Mouse (Mus musculus): ENCODE measurements around the gene Rnf41.
A peak's percentile ranks its signal among the peaks of the same experiment; 100 is the strongest.

Gene Rnf41

DNA sequence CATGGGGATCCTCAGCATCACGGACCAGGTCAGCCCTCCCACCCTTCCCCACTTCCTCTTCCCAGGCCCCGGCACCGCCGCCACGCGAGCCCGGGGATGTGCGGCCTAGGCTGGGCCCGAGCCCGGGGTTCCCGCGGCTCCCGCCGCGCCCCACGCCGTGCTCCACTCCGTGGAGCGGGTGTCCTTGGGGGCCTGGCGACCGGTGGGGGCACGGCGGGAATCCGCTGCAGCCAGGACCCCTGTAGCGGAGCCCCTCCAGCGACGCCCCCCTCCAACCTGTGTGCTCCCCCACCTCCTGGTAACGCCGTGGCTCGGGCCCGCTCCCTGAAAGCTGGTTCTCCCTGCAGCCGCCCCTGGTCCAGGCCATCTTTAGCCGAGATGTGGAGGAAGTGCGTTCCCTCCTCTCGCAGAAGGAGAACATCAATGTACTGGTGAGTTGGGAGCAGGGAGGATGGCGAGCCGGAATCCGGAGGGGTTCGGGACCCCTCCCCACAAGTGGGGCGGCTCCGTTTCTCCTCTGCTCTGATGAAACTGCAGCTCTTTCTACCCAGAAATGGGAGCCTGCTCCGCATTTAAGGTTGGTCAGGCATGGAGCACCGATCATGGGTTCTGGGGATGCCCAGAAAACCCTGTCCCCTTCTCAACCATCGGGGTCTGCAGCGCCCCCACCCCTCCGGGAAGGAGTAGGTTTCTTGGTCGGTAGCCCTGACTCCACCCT, 34.1 kb upstream of the Rnf41 start:
- no peak for DNase-seq (ENCODE audit: low read depth, low spot score)
- Histone ChIP-seq H3K27me3 (ENCODE audit: control insufficient read depth, insufficient read depth, low read length, poor library complexity, severe bottlenecking) (no peaks in the 10 kb centered on the region), H3K36me3 (ENCODE audit: control insufficient read depth, insufficient read depth, low read length, poor library complexity, severe bottlenecking) (peaks cover 2% of the 10 kb centered on the region; the same call in 1 of the 2 replicates)

- Histone ChIP-seq H3K27me3 (ENCODE audit: control insufficient read depth, insufficient read depth, low read length, poor library complexity, severe bottlenecking) (no peaks in the 10 kb centered on the region), H3K36me3 (ENCODE audit: control insufficient read depth, insufficient read depth, low read length, poor library complexity, severe bottlenecking) (peaks cover 2% of the 10 kb centered on the region)
- no peak for DNase-seq (ENCODE audit: low read depth, low spot score)
These were observed 33.5 kb upstream of the Rnf41 start for GRCm38 (mm10) chr10:128377940-128378448.

DNA sequence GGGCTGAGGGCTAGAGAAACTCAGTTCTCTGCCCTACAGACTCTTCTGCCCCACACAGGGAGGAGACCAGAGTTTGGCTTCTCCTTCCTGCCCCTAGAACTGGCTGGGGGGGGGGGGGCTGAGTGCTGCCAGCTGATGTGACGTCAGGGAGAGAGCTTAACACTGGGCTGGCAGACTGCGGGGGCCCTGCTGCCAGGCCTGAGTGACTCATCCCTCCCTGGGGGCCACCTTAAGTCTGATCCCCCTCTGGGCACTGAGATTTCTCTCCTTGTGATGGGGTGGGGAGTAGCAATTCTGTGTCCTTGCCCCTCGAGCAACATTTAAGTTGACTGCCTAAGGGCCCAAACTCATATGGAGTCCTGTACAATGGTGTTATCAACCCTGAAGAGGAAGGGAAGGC, 33.0 kb upstream of the Rnf41 start:
- Histone ChIP-seq H3K36me3 (ENCODE audit: control insufficient read depth, insufficient read depth, low read length, poor library complexity, severe bottlenecking) (peaks cover 2% of the 10 kb centered on the region), H3K27me3 (ENCODE audit: control insufficient read depth, insufficient read depth, low read length, poor library complexity, severe bottlenecking) (no peaks in the 10 kb centered on the region)
- no peak for DNase-seq (ENCODE audit: low read depth, low spot score)

DNA sequence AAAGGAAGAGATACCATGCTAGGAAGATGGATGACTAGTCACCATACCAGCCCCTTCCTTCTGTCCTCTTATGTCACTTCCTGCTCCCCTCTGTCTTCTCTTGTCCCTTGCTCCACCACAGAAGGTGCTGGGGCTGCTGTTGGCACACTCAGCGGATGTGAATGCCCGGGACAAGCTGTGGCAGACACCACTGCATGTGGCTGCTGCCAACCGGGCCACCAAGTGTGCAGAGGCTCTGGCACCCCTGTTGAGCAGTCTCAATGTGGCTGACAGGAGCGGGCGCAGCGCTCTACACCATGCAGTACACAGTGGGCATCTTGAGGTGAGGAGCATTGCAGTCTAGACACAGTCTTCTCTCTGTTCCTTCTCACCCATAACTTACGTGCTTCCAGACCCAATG, 32.2 kb upstream of the Rnf41 start:
- Histone ChIP-seq H3K27me3 (ENCODE audit: control insufficient read depth, insufficient read depth, low read length, poor library complexity, severe bottlenecking) (no peaks in the 10 kb centered on the region), H3K36me3 (ENCODE audit: control insufficient read depth, insufficient read depth, low read length, poor library complexity, severe bottlenecking) (peaks cover 2% of the 10 kb centered on the region)
- no peak for DNase-seq (ENCODE audit: low read depth, low spot score)

- no peaks in the 10 kb centered on the region for H3K27me3 ChIP-seq (ENCODE audit: control insufficient read depth, insufficient read depth, low read length, poor library complexity, severe bottlenecking)
- DNase-seq (ENCODE audit: low read depth, low spot score) = peak; percentile 48
- H3K36me3 ChIP-seq (ENCODE audit: control insufficient read depth, insufficient read depth, low read length, poor library complexity, severe bottlenecking) = peaks cover 2% of the 10 kb centered on the region
These were observed 30.9 kb upstream of the Rnf41 start for GRCm38 (mm10) chr10:128380565-128380964.

DNA sequence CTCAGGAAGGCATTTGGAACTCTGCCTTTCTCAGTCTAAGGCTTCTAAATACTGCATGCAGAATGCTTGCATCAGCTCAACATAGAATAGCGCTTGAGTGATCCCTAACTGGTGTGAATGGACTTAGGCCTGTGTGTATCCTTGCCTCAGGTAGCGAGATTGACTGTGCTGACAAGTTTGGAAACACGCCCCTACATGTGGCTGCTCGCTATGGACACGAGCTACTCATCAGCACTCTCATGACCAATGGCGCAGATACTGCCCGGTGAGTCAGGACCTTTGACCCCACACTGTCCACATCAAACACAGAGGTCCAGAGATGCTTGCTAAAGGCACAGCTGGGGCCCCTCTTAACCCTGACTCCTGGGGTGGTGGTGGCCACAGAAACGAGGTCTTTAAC, 29.0 kb upstream of the Rnf41 start:
- Histone ChIP-seq H3K27me3 (ENCODE audit: control insufficient read depth, insufficient read depth, low read length, poor library complexity, severe bottlenecking) (no peaks in the 10 kb centered on the region), H3K36me3 (ENCODE audit: control insufficient read depth, insufficient read depth, low read length, poor library complexity, severe bottlenecking) (peaks cover 2% of the 10 kb centered on the region)
- DNase-seq (ENCODE audit: low read depth, low spot score) = no peak

DNA sequence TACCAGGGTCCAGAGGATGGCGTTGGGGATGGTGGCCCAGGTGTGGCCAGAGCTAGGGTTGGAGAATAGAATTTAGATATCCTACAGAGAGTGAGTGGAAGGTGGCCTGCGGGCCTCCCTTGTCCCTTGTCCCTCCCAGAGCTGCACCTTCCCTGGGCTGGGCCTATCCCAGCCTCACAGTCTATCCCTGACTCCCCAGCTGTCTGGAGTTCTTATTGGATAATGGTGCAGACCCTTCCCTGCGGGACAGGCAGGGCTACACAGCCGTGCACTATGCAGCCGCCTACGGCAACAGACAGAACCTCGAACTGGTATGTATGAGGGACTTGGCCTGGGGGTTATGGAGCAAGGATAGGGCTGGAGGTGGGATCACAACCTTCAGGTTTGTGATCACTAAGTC, 25.6 kb upstream of the Rnf41 start:
- DNase-seq (ENCODE audit: low read depth, low spot score) = no peak
- peaks cover 14% of the 10 kb centered on the region for H3K36me3 ChIP-seq (ENCODE audit: control insufficient read depth, insufficient read depth, low read length, poor library complexity, severe bottlenecking)
- H3K27me3 ChIP-seq (ENCODE audit: control insufficient read depth, insufficient read depth, low read length, poor library complexity, severe bottlenecking) = no peaks in the 10 kb centered on the region

- Histone ChIP-seq H3K27me3 (ENCODE audit: control insufficient read depth, insufficient read depth, low read length, poor library complexity, severe bottlenecking) (no peaks in the 10 kb centered on the region), H3K36me3 (ENCODE audit: control insufficient read depth, insufficient read depth, low read length, poor library complexity, severe bottlenecking) (peaks cover 17% of the 10 kb centered on the region)
- no peak for DNase-seq (ENCODE audit: low read depth, low spot score)
These were observed 22.5 kb upstream of the Rnf41 start for GRCm38 (mm10) chr10:128388941-128389340.

DNA sequence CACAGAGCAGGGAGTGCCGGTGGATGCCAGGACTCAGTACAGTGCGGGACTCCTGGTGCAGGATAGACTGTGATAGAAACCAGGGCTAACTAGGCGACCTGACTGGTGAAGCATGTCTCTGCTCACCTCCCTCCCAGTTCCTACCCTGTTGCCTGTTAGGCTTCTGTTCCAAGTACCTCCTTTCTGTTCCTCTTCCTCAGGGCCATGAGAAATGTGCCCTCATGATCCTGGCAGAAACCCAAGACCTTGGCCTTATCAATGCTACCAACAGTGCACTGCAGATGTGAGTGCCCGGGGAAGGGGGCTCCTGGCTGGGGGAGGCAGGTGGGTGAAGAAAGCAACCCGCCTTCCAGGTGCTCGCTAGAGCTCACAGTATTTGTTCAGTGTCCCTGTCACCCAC, 21.9 kb upstream of the Rnf41 start:
- Histone ChIP-seq H3K36me3 (ENCODE audit: control insufficient read depth, insufficient read depth, low read length, poor library complexity, severe bottlenecking) (peaks cover 17% of the 10 kb centered on the region), H3K27me3 (ENCODE audit: control insufficient read depth, insufficient read depth, low read length, poor library complexity, severe bottlenecking) (no peaks in the 10 kb centered on the region)
- DNase-seq (ENCODE audit: low read depth, low spot score) = no peak

- Histone ChIP-seq H3K36me3 (ENCODE audit: control insufficient read depth, insufficient read depth, low read length, poor library complexity, severe bottlenecking) (peaks cover 17% of the 10 kb centered on the region), H3K27me3 (ENCODE audit: control insufficient read depth, insufficient read depth, low read length, poor library complexity, severe bottlenecking) (no peaks in the 10 kb centered on the region)
- no peak for DNase-seq (ENCODE audit: low read depth, low spot score)
These were observed 21.1 kb upstream of the Rnf41 start for GRCm38 (mm10) chr10:128390366-128390765.

DNA sequence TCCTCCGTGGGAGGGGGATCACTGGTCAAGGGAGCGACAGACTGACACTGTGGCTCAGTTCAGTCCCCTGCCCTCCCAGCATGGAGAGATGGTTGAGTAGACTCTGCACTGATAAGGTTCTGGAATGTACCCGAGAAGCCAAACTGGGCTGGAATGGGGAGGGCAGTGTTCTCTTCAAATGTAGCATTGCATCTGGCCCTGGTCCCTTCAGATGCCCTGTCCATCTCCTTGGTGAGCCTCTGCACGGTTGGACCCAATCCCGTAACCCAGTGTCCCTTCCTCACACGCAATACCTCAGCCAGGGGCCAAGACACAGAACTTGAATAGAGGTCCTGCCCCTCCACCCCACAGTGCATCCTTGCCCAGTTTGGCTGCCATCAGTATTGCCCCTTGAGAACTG, 19.6 kb upstream of the Rnf41 start:
- Histone ChIP-seq H3K27me3 (ENCODE audit: control insufficient read depth, insufficient read depth, low read length, poor library complexity, severe bottlenecking) (no peaks in the 10 kb centered on the region), H3K36me3 (ENCODE audit: control insufficient read depth, insufficient read depth, low read length, poor library complexity, severe bottlenecking) (peaks cover 17% of the 10 kb centered on the region)
- DNase-seq (ENCODE audit: low read depth, low spot score) = no peak

DNA sequence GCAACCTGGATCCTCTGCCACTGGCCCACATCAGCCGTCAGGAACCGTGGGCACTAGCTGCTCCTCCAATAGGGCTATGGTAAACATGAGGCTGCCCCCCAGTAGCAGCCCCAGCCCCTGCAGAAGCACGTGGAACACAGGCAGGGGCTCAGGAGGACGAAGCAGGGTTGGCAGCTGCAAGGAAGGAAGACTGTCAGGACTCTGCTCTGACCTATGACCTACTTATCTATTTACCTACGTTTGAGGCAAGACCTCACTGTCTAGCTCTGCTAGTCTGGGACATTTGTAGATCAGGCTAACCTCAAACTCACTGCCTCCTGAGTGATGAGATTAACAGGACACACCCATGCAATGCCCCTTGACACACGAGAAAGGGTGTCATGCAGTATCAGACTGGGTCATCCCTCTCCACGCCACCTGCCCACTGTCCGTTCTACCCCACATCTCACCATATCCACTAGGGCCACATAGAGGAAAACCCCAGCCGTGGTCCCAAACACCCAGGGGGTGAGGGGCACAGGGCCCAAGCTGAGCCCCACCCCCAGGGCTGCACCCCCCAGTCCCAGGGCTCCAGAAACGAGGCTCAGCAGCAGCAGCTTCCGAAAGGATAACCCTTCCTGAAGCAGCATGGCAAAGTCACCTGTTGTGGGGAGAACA, 15.3 kb upstream of the Rnf41 start:
- Histone ChIP-seq H3K36me3 (ENCODE audit: control insufficient read depth, insufficient read depth, low read length, poor library complexity, severe bottlenecking) (peaks cover 2% of the 10 kb centered on the region; the same call in 1 of the 2 replicates), H3K27me3 (ENCODE audit: control insufficient read depth, insufficient read depth, low read length, poor library complexity, severe bottlenecking) (no peaks in the 10 kb centered on the region)
- DNase-seq (ENCODE audit: low read depth, low spot score) = no peak

DNA sequence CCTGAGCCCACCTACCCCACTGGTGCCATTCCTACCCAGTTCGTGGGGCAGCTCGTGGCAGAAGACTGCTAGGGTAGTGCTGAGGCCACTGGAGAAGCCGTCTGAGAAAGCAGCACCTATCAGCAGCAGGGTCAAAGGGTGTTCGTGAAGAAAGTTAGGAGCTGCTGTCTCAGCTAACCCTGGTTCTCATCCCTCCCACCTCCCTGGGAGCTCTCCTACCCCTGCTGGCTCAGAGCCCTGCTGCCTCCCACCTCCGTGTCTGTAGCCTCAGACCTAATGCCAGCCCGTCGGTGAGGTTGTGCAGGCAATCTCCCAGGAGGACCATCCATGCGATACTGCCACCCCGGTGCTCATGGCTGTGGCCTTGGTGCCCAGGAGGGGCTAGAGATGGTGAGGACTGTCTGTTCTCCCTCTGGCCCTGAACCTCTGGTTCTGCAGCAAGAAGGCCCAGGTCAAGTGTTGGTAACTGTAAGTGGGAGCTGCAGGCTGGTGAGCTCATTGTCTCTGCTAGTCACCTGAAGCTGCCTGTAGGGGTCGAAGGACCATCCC, 14.7 kb upstream of the Rnf41 start:
- Histone ChIP-seq H3K36me3 (ENCODE audit: control insufficient read depth, insufficient read depth, low read length, poor library complexity, severe bottlenecking) (peaks cover 2% of the 10 kb centered on the region; the same call in 1 of the 2 replicates), H3K27me3 (ENCODE audit: control insufficient read depth, insufficient read depth, low read length, poor library complexity, severe bottlenecking) (no peaks in the 10 kb centered on the region)
- no peak for DNase-seq (ENCODE audit: low read depth, low spot score)

- no peak for DNase-seq (ENCODE audit: low read depth, low spot score)
- Histone ChIP-seq H3K27me3 (ENCODE audit: control insufficient read depth, insufficient read depth, low read length, poor library complexity, severe bottlenecking) (no peaks in the 10 kb centered on the region), H3K36me3 (ENCODE audit: control insufficient read depth, insufficient read depth, low read length, poor library complexity, severe bottlenecking) (peaks cover 2% of the 10 kb centered on the region; the same call in 1 of the 2 replicates)
These were observed 14.0 kb upstream of the Rnf41 start for GRCm38 (mm10) chr10:128397466-128397865.

DNA sequence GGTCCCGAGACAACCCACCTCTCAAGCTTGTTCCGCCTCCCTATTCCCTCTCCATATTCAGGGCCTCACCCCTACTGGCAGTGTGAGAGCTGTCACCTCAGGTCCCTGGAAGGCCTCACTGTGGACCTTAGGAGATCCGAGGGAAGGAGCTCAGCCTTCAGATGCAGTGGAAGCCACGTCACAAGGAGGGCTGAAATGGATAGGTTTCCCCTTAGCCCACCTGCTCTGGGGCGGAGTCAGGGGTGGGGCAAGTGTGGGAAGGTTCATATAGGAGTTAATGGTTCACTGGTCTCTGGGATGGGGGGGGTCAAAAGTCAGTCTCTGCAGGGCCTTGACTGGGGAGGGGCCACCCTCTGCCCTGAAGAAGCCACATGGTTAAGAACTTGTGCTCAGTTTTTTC, 11.1 kb upstream of the Rnf41 start:
- Histone ChIP-seq H3K27me3 (ENCODE audit: control insufficient read depth, insufficient read depth, low read length, poor library complexity, severe bottlenecking) (no peaks in the 10 kb centered on the region), H3K36me3 (ENCODE audit: control insufficient read depth, insufficient read depth, low read length, poor library complexity, severe bottlenecking) (peaks cover 2% of the 10 kb centered on the region; the same call in 1 of the 2 replicates)
- no peak for DNase-seq (ENCODE audit: low read depth, low spot score)
